Mouse (Mus musculus): ENCODE results near the gene Cdh22. TPM values are rescaled to one million over a fixed set of nuclear protein-coding genes. Genes with fewer than 3 reads are reported as not detected.

Cdh22 gene
- polyA plus RNA-seq, 1 experiment from 2014 or later = 0.93 TPM

- Histone ChIP-seq H3K4me2 (ENCODE audit: low read depth, low read length) (no peak overlapping the region), H3K4me3 (ENCODE audit: low read depth, low read length) (no peak overlapping the region), H3K36me3 (ENCODE audit: control insufficient read depth, insufficient read depth, low read length) (no peaks in the 10 kb centered on the region), H3K9ac (ENCODE audit: low read depth, low read length) (no peak overlapping the region), H3K27ac (replicated peaks; ENCODE audit: low read depth, low read length) (no peak overlapping the region), H3K9me3 (ENCODE audit: control insufficient read depth, low read length) (no peaks in the 10 kb centered on the region), H3K4me1 (ENCODE audit: control insufficient read depth, insufficient read depth, low read length) (no peaks in the 10 kb centered on the region), H3K27me3 (replicated peaks; ENCODE audit: control insufficient read depth, insufficient read depth, low read length) (peaks cover 14% of the 10 kb centered on the region; the same call in 1 of the 2 replicates)
- DNase-seq (ENCODE audit: low spot score) (no peak), ATAC-seq (ENCODE audit: low read depth) (no peak)
- WGBS = 10% methylated on average over 5 of the region's 5 CpGs
Observed at GRCm38 (mm10) chr2:165162221-165162620, 72.4 kb downstream of the Cdh22 start.

GRCm38 (mm10) chr2:165160466-165160865 is 74.2 kb downstream of the Cdh22 start:
- Histone ChIP-seq H3K4me1 (ENCODE audit: control insufficient read depth, insufficient read depth, low read length) (no peaks in the 10 kb centered on the region), H3K27ac (replicated peaks; ENCODE audit: low read depth, low read length) (no peak overlapping the region), H3K9me3 (ENCODE audit: control insufficient read depth, low read length) (no peaks in the 10 kb centered on the region), H3K4me2 (ENCODE audit: low read depth, low read length) (no peak overlapping the region), H3K9ac (ENCODE audit: low read depth, low read length) (no peak overlapping the region), H3K4me3 (ENCODE audit: low read depth, low read length) (no peak overlapping the region), H3K36me3 (ENCODE audit: control insufficient read depth, insufficient read depth, low read length) (no peaks in the 10 kb centered on the region), H3K27me3 (replicated peaks; ENCODE audit: control insufficient read depth, insufficient read depth, low read length) (no peaks in the 10 kb centered on the region; the same call in 1 of the 2 replicates)
- ATAC-seq (ENCODE audit: low read depth) = no peak
- WGBS = 11% methylated on average over 5 of the region's 5 CpGs
- DNase-seq (ENCODE audit: low spot score) = peak; percentile 78

DNA sequence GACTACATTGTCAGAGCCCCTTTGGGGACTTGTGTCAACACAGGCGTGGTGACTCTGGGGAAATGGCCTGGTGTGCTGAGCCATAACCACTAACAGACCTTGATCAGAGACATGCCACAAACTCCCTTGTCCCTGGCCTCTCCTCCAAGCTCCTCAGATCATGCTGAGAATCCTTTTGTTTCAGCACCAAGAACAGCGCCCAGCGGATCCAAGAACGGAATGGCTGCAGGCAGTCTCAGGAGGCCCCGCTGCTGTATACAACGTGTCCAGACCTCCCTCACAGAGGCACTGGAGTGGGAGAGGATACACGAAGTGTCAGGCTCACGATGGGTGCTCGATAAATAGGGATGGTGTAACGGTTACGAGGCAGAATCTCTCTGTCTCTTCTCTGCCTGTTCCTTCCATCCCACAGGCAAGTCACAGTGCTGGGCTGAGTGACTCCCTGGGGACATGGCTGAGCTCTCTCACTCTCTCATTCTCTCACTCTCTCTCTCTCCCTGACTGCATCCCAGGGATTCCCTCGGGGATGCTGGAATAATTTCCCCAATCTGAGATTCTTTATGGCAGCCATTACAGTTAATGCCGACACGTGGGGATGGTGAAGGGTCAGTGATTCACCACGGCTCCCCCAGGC is 75.5 kb downstream of the Cdh22 start:
- Histone ChIP-seq H3K36me3 (ENCODE audit: control insufficient read depth, insufficient read depth, low read length) (no peaks in the 10 kb centered on the region), H3K9me3 (ENCODE audit: control insufficient read depth, low read length) (no peaks in the 10 kb centered on the region), H3K4me2 (ENCODE audit: low read depth, low read length) (no peak overlapping the region), H3K9ac (ENCODE audit: low read depth, low read length) (no peak overlapping the region), H3K27ac (replicated peaks; ENCODE audit: low read depth, low read length) (no peak overlapping the region), H3K4me3 (ENCODE audit: low read depth, low read length) (no peak overlapping the region), H3K27me3 (replicated peaks; ENCODE audit: control insufficient read depth, insufficient read depth, low read length) (no peaks in the 10 kb centered on the region; the same call in 1 of the 2 replicates), H3K4me1 (ENCODE audit: control insufficient read depth, insufficient read depth, low read length) (no peaks in the 10 kb centered on the region)
- WGBS = 14% methylated on average over 15 of the region's 15 CpGs
- ATAC-seq (ENCODE audit: low read depth) (no peak), DNase-seq (ENCODE audit: low spot score) (peak; percentile 92)

DNA sequence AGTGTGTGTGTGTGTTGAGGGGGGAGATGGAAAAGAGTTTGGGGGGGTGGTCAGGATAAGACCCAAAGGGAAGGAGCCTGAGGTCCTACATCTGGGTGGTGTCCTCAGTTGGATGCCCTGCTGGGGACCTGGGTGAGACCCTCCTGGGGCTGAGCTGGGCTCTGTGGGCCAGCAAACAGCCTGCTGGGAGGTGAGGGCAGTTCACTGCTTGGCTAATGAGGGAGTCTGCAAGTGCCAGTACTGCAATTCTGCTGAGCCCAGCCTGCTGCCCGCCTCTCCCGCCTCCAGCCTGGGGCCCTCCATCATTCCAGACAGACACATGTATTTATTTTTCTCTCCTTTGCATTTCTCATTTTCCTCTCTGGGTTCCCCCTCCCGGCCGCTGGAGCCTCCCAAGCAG is 76.3 kb downstream of the Cdh22 start:
- Histone ChIP-seq H3K9ac (ENCODE audit: low read depth, low read length) (no peak overlapping the region), H3K9me3 (ENCODE audit: control insufficient read depth, low read length) (no peaks in the 10 kb centered on the region), H3K36me3 (ENCODE audit: control insufficient read depth, insufficient read depth, low read length) (no peaks in the 10 kb centered on the region), H3K27me3 (replicated peaks; ENCODE audit: control insufficient read depth, insufficient read depth, low read length) (no peaks in the 10 kb centered on the region), H3K4me3 (ENCODE audit: low read depth, low read length) (no peak overlapping the region), H3K4me1 (ENCODE audit: control insufficient read depth, insufficient read depth, low read length) (no peaks in the 10 kb centered on the region), H3K27ac (replicated peaks; ENCODE audit: low read depth, low read length) (no peak overlapping the region), H3K4me2 (ENCODE audit: low read depth, low read length) (no peak overlapping the region)
- DNase-seq (ENCODE audit: low spot score) (no peak), ATAC-seq (ENCODE audit: low read depth) (no peak; the same call in 1 of the 2 replicates)
- 50% methylated on average over 4 of the region's 4 CpGs for WGBS

- H3K9ac ChIP-seq (ENCODE audit: low read depth, low read length) = no peak overlapping the region
- no peaks in the 10 kb centered on the region for H3K4me1 ChIP-seq (ENCODE audit: control insufficient read depth, insufficient read depth, low read length)
- 61% methylated on average over 11 of the region's 11 CpGs for WGBS
- H3K27ac ChIP-seq (replicated peaks; ENCODE audit: low read depth, low read length) = no peak overlapping the region
- no peaks in the 10 kb centered on the region for H3K36me3 ChIP-seq (ENCODE audit: control insufficient read depth, insufficient read depth, low read length)
- no peaks in the 10 kb centered on the region for H3K27me3 ChIP-seq (replicated peaks; ENCODE audit: control insufficient read depth, insufficient read depth, low read length)
- DNase-seq (ENCODE audit: low spot score) (no peak), ATAC-seq (ENCODE audit: low read depth) (no peak; the same call in 1 of the 2 replicates)
- H3K4me3 ChIP-seq (ENCODE audit: low read depth, low read length) = no peak overlapping the region
- H3K4me2 ChIP-seq (ENCODE audit: low read depth, low read length) = no peak overlapping the region
- no peaks in the 10 kb centered on the region for H3K9me3 ChIP-seq (ENCODE audit: control insufficient read depth, low read length)
Observed at GRCm38 (mm10) chr2:165157900-165158299, 76.8 kb downstream of the Cdh22 start.

DNA sequence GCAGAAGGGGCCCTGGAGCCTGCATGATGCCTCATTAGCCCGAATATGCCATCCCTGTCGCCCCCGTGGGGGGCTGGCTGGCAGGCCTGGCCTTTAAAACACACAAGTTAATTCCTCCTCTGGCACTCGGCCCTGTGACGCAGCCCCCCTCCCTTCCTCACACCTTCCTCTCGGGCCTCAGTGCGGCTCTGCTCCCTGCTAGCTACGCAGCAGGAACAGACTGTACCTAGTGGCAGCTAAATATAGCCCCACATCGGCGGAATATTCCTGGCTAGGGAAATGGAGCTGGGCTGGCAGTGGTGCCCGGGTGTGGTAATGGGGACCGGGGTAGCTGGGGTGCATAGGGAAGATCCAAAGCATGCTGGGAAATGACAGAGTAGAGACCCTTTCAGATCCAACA is 81.6 kb downstream of the Cdh22 start:
- no peak for DNase-seq (ENCODE audit: low spot score)
- Histone ChIP-seq H3K27me3 (replicated peaks; ENCODE audit: control insufficient read depth, insufficient read depth, low read length) (no peaks in the 10 kb centered on the region; the same call in 1 of the 2 replicates), H3K36me3 (ENCODE audit: control insufficient read depth, insufficient read depth, low read length) (no peaks in the 10 kb centered on the region), H3K4me2 (ENCODE audit: low read depth, low read length) (no peak overlapping the region), H3K27ac (replicated peaks; ENCODE audit: low read depth, low read length) (no peak overlapping the region), H3K9me3 (ENCODE audit: control insufficient read depth, low read length) (no peaks in the 10 kb centered on the region), H3K4me3 (ENCODE audit: low read depth, low read length) (no peak overlapping the region), H3K9ac (ENCODE audit: low read depth, low read length) (no peak overlapping the region), H3K4me1 (ENCODE audit: control insufficient read depth, insufficient read depth, low read length) (no peaks in the 10 kb centered on the region)
- 41% methylated on average over 12 of the region's 12 CpGs for WGBS
- no peak for ATAC-seq (ENCODE audit: low read depth)

GRCm38 (mm10) chr2:165149741-165150140 is 84.9 kb downstream of the Cdh22 start:
- no peak for ATAC-seq (ENCODE audit: low read depth)
- no peak overlapping the region for H3K9ac ChIP-seq (ENCODE audit: low read depth, low read length)
- H3K4me2 ChIP-seq (ENCODE audit: low read depth, low read length) = no peak overlapping the region
- no peaks in the 10 kb centered on the region for H3K9me3 ChIP-seq (ENCODE audit: control insufficient read depth, low read length)
- H3K27ac ChIP-seq (replicated peaks; ENCODE audit: low read depth, low read length) = no peak overlapping the region
- H3K4me1 ChIP-seq (ENCODE audit: control insufficient read depth, insufficient read depth, low read length) = no peaks in the 10 kb centered on the region
- 62% methylated on average over 3 of the region's 3 CpGs for WGBS
- H3K4me3 ChIP-seq (ENCODE audit: low read depth, low read length) = no peak overlapping the region
- no peaks in the 10 kb centered on the region for H3K36me3 ChIP-seq (ENCODE audit: control insufficient read depth, insufficient read depth, low read length)
- DNase-seq (ENCODE audit: low spot score) = no peak
- no peaks in the 10 kb centered on the region; the same call in 1 of the 2 replicates for H3K27me3 ChIP-seq (replicated peaks; ENCODE audit: control insufficient read depth, insufficient read depth, low read length)

- H3K27ac ChIP-seq (replicated peaks; ENCODE audit: low read depth, low read length) = no peak overlapping the region
- DNase-seq (ENCODE audit: low spot score) (no peak), ATAC-seq (ENCODE audit: low read depth) (no peak)
- H3K36me3 ChIP-seq (ENCODE audit: control insufficient read depth, insufficient read depth, low read length) = no peaks in the 10 kb centered on the region
- no peaks in the 10 kb centered on the region for H3K9me3 ChIP-seq (ENCODE audit: control insufficient read depth, low read length)
- H3K27me3 ChIP-seq (replicated peaks; ENCODE audit: control insufficient read depth, insufficient read depth, low read length) = 0 out of 2 replicates have a peak, but pooled peaks cover 7% of the 10 kb centered on the region
- 48% methylated on average over 10 of the region's 13 CpGs for WGBS
- H3K4me2 ChIP-seq (ENCODE audit: low read depth, low read length) = no peak overlapping the region
- H3K9ac ChIP-seq (ENCODE audit: low read depth, low read length) = no peak overlapping the region
- no peaks in the 10 kb centered on the region for H3K4me1 ChIP-seq (ENCODE audit: control insufficient read depth, insufficient read depth, low read length)
- H3K4me3 ChIP-seq (ENCODE audit: low read depth, low read length) = no peak overlapping the region
Observed at GRCm38 (mm10) chr2:165145821-165146220, 88.8 kb downstream of the Cdh22 start.

DNA sequence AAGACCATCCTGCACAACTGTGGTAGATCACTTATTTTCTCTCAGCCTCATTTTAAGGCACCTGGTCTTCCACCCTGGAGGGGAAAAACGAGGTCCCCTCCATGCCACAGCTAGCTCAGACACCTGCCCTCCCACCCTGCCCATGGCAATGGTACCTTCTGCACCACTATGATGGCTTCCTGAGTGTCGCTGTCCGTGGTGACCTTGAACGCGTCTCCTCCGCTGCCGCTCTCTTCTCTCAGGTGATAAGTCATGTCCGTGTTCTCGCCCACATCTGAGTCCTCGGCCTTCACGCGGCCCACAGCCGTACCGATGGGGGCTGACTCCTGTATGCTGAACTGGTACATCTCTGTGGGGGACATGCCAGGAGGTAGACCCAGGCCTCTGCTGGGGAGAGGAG is 91.2 kb downstream of the Cdh22 start:
- no peak overlapping the region for H3K27ac ChIP-seq (replicated peaks; ENCODE audit: low read depth, low read length)
- WGBS = 81% methylated on average over 14 of the region's 14 CpGs
- no peak for DNase-seq (ENCODE audit: low spot score)

More for the DNA sequence above, 91.2 kb downstream of the Cdh22 start:
- Histone ChIP-seq H3K9ac (ENCODE audit: low read depth, low read length) (no peak overlapping the region), H3K4me2 (ENCODE audit: low read depth, low read length) (no peak overlapping the region), H3K36me3 (ENCODE audit: control insufficient read depth, insufficient read depth, low read length) (no peaks in the 10 kb centered on the region), H3K27me3 (replicated peaks; ENCODE audit: control insufficient read depth, insufficient read depth, low read length) (0 out of 2 replicates have a peak, but pooled peaks cover 7% of the 10 kb centered on the region), H3K4me3 (ENCODE audit: low read depth, low read length) (no peak overlapping the region), H3K9me3 (ENCODE audit: control insufficient read depth, low read length) (no peaks in the 10 kb centered on the region), H3K4me1 (ENCODE audit: control insufficient read depth, insufficient read depth, low read length) (no peaks in the 10 kb centered on the region)
- no peak for ATAC-seq (ENCODE audit: low read depth)

All from embryonic facial prominence, embryonic 14.5 days (tissue).